Mouse (Mus musculus) heart, postnatal 0 days (tissue): Measurements from ENCODE around the gene Stpg3. TPM values are rescaled to one million over a fixed set of nuclear protein-coding genes. Genes with fewer than 3 reads are reported as not detected.
A peak's percentile ranks its signal among the peaks of the same experiment; 100 is the strongest.

Experiments
- ATAC-seq: fragments of 200-750 bp; cut with Nextera tagmentation; 2 replicates; pipeline ENCODE4 v1.8.0; 2017; ENCODE audit warnings: low read depth, moderate number of reproducible peaks, moderate library complexity; ENCODE audit not compliant: insufficient read depth
- DNase-seq: peaks from one replicate; pipeline ENCODE4 v3.0.0-alpha.2; 2016; ENCODE audit warnings: low spot score
- H3K27ac ChIP-seq: fragments of 300-500 bp; sonication (generic); 2 replicates; pipeline ENCODE4 v1.5.1; 2014; ENCODE audit warnings: low read depth, mild to moderate bottlenecking
- H3K27me3 ChIP-seq: fragments of 300-500 bp; sonication (generic); 2 replicates; pipeline ENCODE4 v1.6.1; 2014; ENCODE audit warnings: low read length, mixed read lengths; ENCODE audit not compliant: control insufficient read depth, insufficient read depth
- H3K36me3 ChIP-seq: fragments of 300-500 bp; sonication (generic); replicated peaks from 2 replicates; pipeline ENCODE4 v1.6.1; 2014; ENCODE audit warnings: low read length, mixed read lengths; ENCODE audit not compliant: control insufficient read depth, insufficient read depth
- H3K4me1 ChIP-seq: fragments of 300-500 bp; sonication (generic); 2 replicates; pipeline ENCODE4 v1.6.1; 2014; ENCODE audit warnings: antibody characterized with exemption; ENCODE audit not compliant: control insufficient read depth, insufficient read depth
- H3K4me2 ChIP-seq: fragments of 300-500 bp; sonication (generic); 2 replicates; pipeline ENCODE4 v1.6.1; 2014; ENCODE audit warnings: low read depth, mild to moderate bottlenecking, low read length, moderate library complexity
- H3K4me3 ChIP-seq: fragments of 300-500 bp; sonication (generic); 2 replicates; pipeline ENCODE4 v1.5.1; 2014; ENCODE audit warnings: low read depth, low read length
- H3K9ac ChIP-seq: fragments of 300-500 bp; sonication (generic); replicated peaks from 2 replicates; pipeline ENCODE4 v1.6.1; 2014; ENCODE audit warnings: low read depth, low read length, mixed read lengths
- H3K9me3 ChIP-seq: fragments of 300-500 bp; sonication (generic); replicated peaks from 2 replicates; pipeline ENCODE4 v1.6.1; 2016; ENCODE audit warnings: low read length; ENCODE audit not compliant: control insufficient read depth
- CTCF ChIP-seq: IDR thresholded peaks from 2 replicates; pipeline ENCODE4 v1.5.1; 2016; ENCODE audit warnings: antibody characterized with exemption, control low read depth, low read depth
- EP300 ChIP-seq: IDR thresholded peaks from 2 replicates; pipeline ENCODE4 v1.6.1; 2016; ENCODE audit warnings: antibody characterized with exemption, low read depth
- WGBS: fragments of 180-500 bp; shearing (Covaris S2); extraction: QIAGEN DNeasy Blood & Tissue Kit; methylation state at CpG from one replicate; pipeline ENCODE4 v1.1.7; 2014; 5-methylcytosine and 5-hydroxymethylcytosine counted together
- polyA plus RNA-seq: library from polyadenylated mRNA; unstranded; fragments of >200 nt; fragmentation: Nextera tagmentation; extraction: Ambion mirVana; gene quantifications from 2 replicates; pipeline ENCODE4 v1.2.1, GENCODE M21; 2015
- total RNA-seq: library from RNA; depleted of rRNA; stranded (reverse); fragments of >200 nt; gene quantifications from 2 replicates; pipeline ENCODE4 v1.2.3, GENCODE M21; 2014; ENCODE audit warnings: low replicate concordance

The Stpg3 gene
- total and polyA plus RNA-seq, 2 experiments from 2014 or later: not detected

- H3K27me3 ChIP-seq: 0 out of 2 replicates have a peak, but pooled peaks cover 6% of the 10 kb centered on the region
- no peaks in the 10 kb centered on the region for H3K9me3 ChIP-seq
- H3K9ac ChIP-seq: peak overlapping the region; percentile 14
- H3K36me3 ChIP-seq: no peaks in the 10 kb centered on the region
- H3K4me1 ChIP-seq: peaks cover 30% of the 10 kb centered on the region
- no peak for DNase-seq
- WGBS: 15% methylated on average over 5 of the region's 6 CpGs
- H3K4me3 ChIP-seq: no peak overlapping the region
- TF ChIP-seq CTCF (no peak), EP300 (no peak)
- peak overlapping the region; percentile 32 for H3K4me2 ChIP-seq
- peak overlapping the region; percentile 77 for H3K27ac ChIP-seq
- no peak for ATAC-seq
Observed at GRCm38 (mm10) chr2:25177685-25178084, 36.8 kb downstream of the Stpg3 start.

GRCm38 (mm10) chr2:25177076-25177475 is 37.4 kb downstream of the Stpg3 start:
- no peak for DNase-seq
- Histone ChIP-seq H3K9me3 (no peaks in the 10 kb centered on the region), H3K4me1 (peaks cover 30% of the 10 kb centered on the region), H3K9ac (peak overlapping the region; percentile 14; the same call in 1 of the 2 replicates), H3K27ac (peak overlapping the region; percentile 77), H3K4me3 (no peak overlapping the region), H3K36me3 (no peaks in the 10 kb centered on the region), H3K27me3 (0 out of 2 replicates have a peak, but pooled peaks cover 6% of the 10 kb centered on the region), H3K4me2 (peak overlapping the region; percentile 32)
- WGBS: 59% methylated on average over 4 of the region's 4 CpGs
- TF ChIP-seq EP300: peak; percentile 49; the same call in 1 of the 2 replicates
- TF ChIP-seq CTCF: no peak
- ATAC-seq: no peak

DNA sequence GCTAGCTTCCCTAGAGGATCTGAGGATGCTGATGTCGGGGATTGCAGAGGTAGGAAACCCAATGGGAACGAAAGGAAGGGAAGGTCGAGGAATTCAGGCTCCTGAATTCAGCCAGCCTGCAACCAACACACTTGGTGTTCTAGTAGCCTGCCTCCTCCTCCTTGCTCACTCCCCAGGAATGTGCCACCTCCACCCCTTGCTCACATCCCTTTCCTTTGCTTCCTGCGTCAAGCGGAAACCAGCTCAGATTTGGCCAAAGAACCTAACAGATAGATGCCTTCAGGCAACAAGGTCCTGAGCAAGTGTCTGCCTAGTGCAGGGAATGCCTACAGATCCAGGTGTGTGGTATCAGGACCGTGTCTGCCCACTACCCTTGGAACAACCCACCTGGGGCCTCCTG is 37.9 kb downstream of the Stpg3 start:
- peak overlapping the region; percentile 22; the same call in 1 of the 2 replicates for H3K4me2 ChIP-seq
- peak overlapping the region; percentile 77 for H3K27ac ChIP-seq
- no peak overlapping the region for H3K4me3 ChIP-seq
- no peaks in the 10 kb centered on the region for H3K36me3 ChIP-seq
- TF ChIP-seq CTCF (no peak), EP300 (no peak)
- 35% methylated on average over 6 of the region's 6 CpGs for WGBS
- H3K27me3 ChIP-seq: 0 out of 2 replicates have a peak, but pooled peaks cover 6% of the 10 kb centered on the region
- ATAC-seq: no peak
- H3K4me1 ChIP-seq: peaks cover 30% of the 10 kb centered on the region
- H3K9ac ChIP-seq: no peak overlapping the region
- no peaks in the 10 kb centered on the region for H3K9me3 ChIP-seq
- no peak for DNase-seq

DNA sequence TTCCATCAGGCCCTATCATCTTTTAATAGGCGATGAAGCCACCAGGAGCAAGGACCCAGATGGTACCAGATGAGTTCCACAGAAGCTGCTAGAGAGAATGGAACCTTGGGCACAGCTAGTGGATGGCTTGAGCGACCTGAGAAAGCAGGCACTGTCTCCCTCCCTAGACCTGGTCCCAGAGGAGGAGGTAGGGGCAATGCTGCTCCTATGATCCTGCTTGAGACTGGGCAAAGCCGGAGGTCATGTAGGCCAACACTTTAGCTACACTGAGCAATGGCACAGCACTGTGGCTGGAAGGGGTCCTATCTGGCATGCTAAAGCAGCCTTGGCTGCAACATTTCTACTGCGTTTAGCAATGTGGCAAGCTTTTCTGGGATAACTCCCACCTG is 38.8 kb downstream of the Stpg3 start:
- no peak for DNase-seq
- WGBS: 78% methylated on average over 4 of the region's 4 CpGs
- Histone ChIP-seq H3K4me3 (no peak overlapping the region), H3K4me1 (peaks cover 27% of the 10 kb centered on the region), H3K9me3 (no peaks in the 10 kb centered on the region), H3K27me3 (0 out of 2 replicates have a peak, but pooled peaks cover 6% of the 10 kb centered on the region), H3K36me3 (no peaks in the 10 kb centered on the region), H3K27ac (peak overlapping the region; percentile 77; the same call in 1 of the 2 replicates), H3K9ac (no peak overlapping the region), H3K4me2 (no peak overlapping the region)
- TF ChIP-seq EP300 (no peak), CTCF (no peak)
- no peak for ATAC-seq

DNA sequence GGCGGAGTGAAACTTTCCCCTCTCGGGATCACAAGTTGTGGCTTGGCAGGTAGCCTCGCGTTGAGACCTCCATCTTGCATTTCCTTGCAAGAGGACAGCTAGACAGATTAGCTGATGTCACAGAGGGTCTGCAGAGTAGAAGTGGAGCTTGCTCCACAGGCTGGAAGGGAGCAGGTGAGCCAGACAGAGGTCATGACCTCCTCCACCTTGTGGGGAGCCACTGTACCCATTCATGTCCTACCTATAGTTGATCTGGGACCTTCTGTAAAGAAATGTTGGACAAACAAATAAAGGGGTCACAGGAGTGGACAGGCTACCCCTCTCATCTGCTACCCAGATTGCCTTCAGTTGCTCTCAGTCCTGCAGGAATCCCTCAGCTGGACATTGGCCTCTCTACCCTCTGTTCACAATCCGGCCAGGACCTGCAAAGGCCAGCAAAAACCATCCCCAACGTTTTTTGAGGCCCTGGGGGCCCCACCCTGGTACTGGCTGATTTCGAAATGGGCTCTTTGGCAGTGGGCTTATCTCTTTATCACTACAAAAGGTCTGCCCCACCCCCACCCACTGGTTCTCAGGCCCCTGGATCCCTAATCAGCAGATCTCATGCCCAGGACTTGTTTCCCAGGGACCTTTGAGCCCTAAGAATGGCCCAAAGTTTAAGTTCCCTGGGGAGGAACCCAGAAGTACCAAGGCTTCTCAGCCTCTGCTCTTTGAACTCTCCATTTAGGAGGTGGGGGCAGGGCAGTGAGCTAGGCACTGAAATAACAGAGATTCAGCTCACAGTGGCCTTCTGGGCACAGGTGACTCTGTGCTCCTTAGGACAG is 39.4 kb downstream of the Stpg3 start:
- Histone ChIP-seq H3K9me3 (no peaks in the 10 kb centered on the region), H3K27me3 (0 out of 2 replicates have a peak, but pooled peaks cover 4% of the 10 kb centered on the region), H3K27ac (no peak overlapping the region), H3K4me1 (peaks cover 27% of the 10 kb centered on the region), H3K36me3 (no peaks in the 10 kb centered on the region), H3K4me3 (no peak overlapping the region), H3K4me2 (no peak overlapping the region), H3K9ac (no peak overlapping the region)
- ATAC-seq: no peak
- no peak for TF ChIP-seq CTCF
- no peak for TF ChIP-seq EP300
- WGBS: 69% methylated on average over 7 of the region's 7 CpGs
- no peak for DNase-seq
